Comparison of ENCODE assay signal across 7 mouse cellular contexts in the genomic region with DNA sequence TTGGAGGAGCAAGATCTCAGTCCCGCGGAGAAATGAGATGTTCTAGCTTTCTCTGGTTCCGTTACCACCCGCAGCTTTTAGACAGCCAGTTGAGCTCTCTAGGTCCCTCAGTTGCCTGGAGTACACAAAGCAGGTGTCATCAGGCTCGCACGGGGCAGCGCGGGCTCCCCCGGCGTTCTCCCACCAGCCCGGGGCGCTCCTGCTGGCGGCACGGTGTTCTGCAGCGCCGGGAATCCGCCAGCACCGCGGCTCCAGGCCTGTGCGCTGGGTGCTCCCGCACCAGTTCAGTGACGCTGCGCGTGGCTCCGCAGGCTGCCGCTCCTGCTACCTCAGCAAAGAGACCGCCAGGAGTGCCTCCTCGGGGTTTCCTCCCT. TPM values are rescaled to one million over a fixed set of nuclear protein-coding genes. Genes with fewer than 3 reads are reported as not detected.
A peak's percentile ranks its signal among the peaks of the same experiment; 100 is the strongest.
DNase-seq lines count a peak whose midpoint lies in the region; ATAC-seq and TF ChIP-seq lines count a peak whose summit lies in the region.

TSS of gene Lrrc7 (minus strand) at position 235 of the 374 bp plus-strand sequence.

- peak; percentile 78 for ATAC-seq in Patski
- peak; percentile 93 for ATAC-seq in embryonic facial prominence, embryonic 11.5 days (replicated peaks; ENCODE audit: insufficient number of reproducible peaks, low FRiP score, low TSS enrichment, low read depth)
- ATAC-seq in hindbrain, embryonic 11.5 days (ENCODE audit: low FRiP score): peak; percentile 87
- peak; percentile 89 for ATAC-seq in neural tube, embryonic 13.5 days (ENCODE audit: low read depth)
- no peak for ATAC-seq in megakaryocyte, adult 5-6 weeks (ENCODE audit: poor library complexity, severe bottlenecking)

- POLR2A ChIA-PET in Patski (lab: Charles Lee): no interaction called here

- no peaks in the 10 kb centered on the region for H3K36me3 ChIP-seq in ES-Bruce4 (ENCODE audit: control insufficient read depth, insufficient read depth, low read length, poor library complexity, severe bottlenecking)
- no peaks in the 10 kb centered on the region for H3K36me3 ChIP-seq in embryonic facial prominence, embryonic 11.5 days (replicated peaks; ENCODE audit: control insufficient read depth, insufficient read depth, low read depth, low read length)
- no peaks in the 10 kb centered on the region for H3K36me3 ChIP-seq in hindbrain, embryonic 11.5 days (ENCODE audit: control insufficient read depth, insufficient read depth, low read length)
- H3K36me3 ChIP-seq in neural tube, embryonic 13.5 days: no peaks in the 10 kb centered on the region

- no peak for DNase-seq in Patski (ENCODE audit: low read depth, low spot score)
- peak; percentile 72 for DNase-seq in embryonic facial prominence, embryonic 11.5 days (ENCODE audit: low spot score)
- DNase-seq in hindbrain, embryonic 11.5 days (ENCODE audit: low spot score): peak; percentile 81
- DNase-seq in left cerebral cortex, postnatal 36 days (ENCODE audit: low spot score in 2 of 2): peak; percentile 83 to 88

- in situ Hi-C loops in Patski (cut with MboI; ENCODE audit: low pct_unique_long_range_greater_than_20kb): no loop called here

- no peak for TF ChIP-seq POLR2A in ES-Bruce4 (IDR thresholded peaks at IDR 0.05; ENCODE audit: insufficient read depth, low read length)

- H3K27me3 ChIP-seq in ES-Bruce4 (ENCODE audit: control insufficient read depth, insufficient read depth, low read length, poor library complexity, severe bottlenecking) (peaks cover 18% of the 10 kb centered on the region), Patski (no peaks in the 10 kb centered on the region)
- H3K27me3 ChIP-seq in embryonic facial prominence, embryonic 11.5 days (ENCODE audit: control insufficient read depth, insufficient read depth, low read length): peaks cover 24% of the 10 kb centered on the region
- H3K27me3 ChIP-seq in hindbrain, embryonic 11.5 days (ENCODE audit: control insufficient read depth, insufficient read depth, low read length): peaks cover 17% of the 10 kb centered on the region; the same call in 1 of the 2 replicates
- peaks cover 8% of the 10 kb centered on the region; the same call in 1 of the 2 replicates for H3K27me3 ChIP-seq in neural tube, embryonic 13.5 days

- WGBS in embryonic facial prominence, embryonic 11.5 days: 0% methylated on average over 28 of the region's 28 CpGs
- WGBS in hindbrain, embryonic 11.5 days: under 1% methylated on average over 28 of the region's 28 CpGs
- under 1% methylated on average over 28 of the region's 28 CpGs for WGBS in neural tube, embryonic 13.5 days

- intact Hi-C loops in left cerebral cortex, postnatal 36 days (cut with DNase I): loop anchor here (1.0 to 10.0 kb wide), 7 partner anchors 260 to 703 kb away; no protein-coding TSS in a partner anchor

- H3K9ac ChIP-seq in ES-Bruce4 (ENCODE audit: low read depth, poor library complexity, severe bottlenecking): peak within 1 kb of the TSS; percentile 72
- peak within 1 kb of the TSS; percentile 63 for H3K9ac ChIP-seq in embryonic facial prominence, embryonic 11.5 days (replicated peaks; ENCODE audit: low read length)
- H3K9ac ChIP-seq in hindbrain, embryonic 11.5 days (ENCODE audit: low read depth, low read length): peak within 1 kb of the TSS; percentile 79
- H3K9ac ChIP-seq in neural tube, embryonic 13.5 days: peak within 1 kb of the TSS; percentile 92

- H3K27ac ChIP-seq in ES-Bruce4 (ENCODE audit: insufficient read depth, low read length): no peak within 1 kb of the TSS
- no peak within 1 kb of the TSS for H3K27ac ChIP-seq in embryonic facial prominence, embryonic 11.5 days (replicated peaks; ENCODE audit: low read depth, low read length)
- H3K27ac ChIP-seq in hindbrain, embryonic 11.5 days (ENCODE audit: low read depth, low read length): 0 out of 2 replicates have a peak within 1 kb of the TSS, but pooled peaks have one; percentile 30
- peak within 1 kb of the TSS; percentile 94 for H3K27ac ChIP-seq in neural tube, embryonic 13.5 days (replicated peaks)

- no peaks in the 10 kb centered on the region for H3K9me3 ChIP-seq in ES-Bruce4 (replicated peaks; ENCODE audit: control insufficient read depth, insufficient read depth, low read length, poor library complexity, severe bottlenecking)
- no peaks in the 10 kb centered on the region for H3K9me3 ChIP-seq in embryonic facial prominence, embryonic 11.5 days (replicated peaks; ENCODE audit: control insufficient read depth, low read length)
- H3K9me3 ChIP-seq in hindbrain, embryonic 11.5 days (ENCODE audit: control insufficient read depth, low read length): no peaks in the 10 kb centered on the region
- no peaks in the 10 kb centered on the region for H3K9me3 ChIP-seq in neural tube, embryonic 13.5 days

- H3K4me1 ChIP-seq in ES-Bruce4 (ENCODE audit: control insufficient read depth, insufficient read depth, low read length): no peaks in the 10 kb centered on the region
- H3K4me1 ChIP-seq in embryonic facial prominence, embryonic 11.5 days (ENCODE audit: control insufficient read depth, insufficient read depth, low read length): no peaks in the 10 kb centered on the region
- no peaks in the 10 kb centered on the region; the same call in 1 of the 2 replicates for H3K4me1 ChIP-seq in hindbrain, embryonic 11.5 days (replicated peaks; ENCODE audit: control insufficient read depth, insufficient read depth, low read length)
- peaks cover 12% of the 10 kb centered on the region for H3K4me1 ChIP-seq in neural tube, embryonic 13.5 days (replicated peaks)

- H3K4me3 ChIP-seq in ES-Bruce4 (ENCODE audit: low read depth, low read length): peak within 1 kb of the TSS; percentile 60
- peak within 1 kb of the TSS; percentile 59 for H3K4me3 ChIP-seq in embryonic facial prominence, embryonic 11.5 days (ENCODE audit: low read depth, low read length)
- H3K4me3 ChIP-seq in hindbrain, embryonic 11.5 days (ENCODE audit: low read depth, low read length): peak within 1 kb of the TSS; percentile 71
- H3K4me3 ChIP-seq in neural tube, embryonic 13.5 days: peak within 1 kb of the TSS; percentile 75

- CTCF ChIA-PET in Patski (lab: Charles Lee): no interaction called here

- TF ChIP-seq CTCF in ES-Bruce4 (IDR thresholded peaks at IDR 0.05; ENCODE audit: low read depth, low read length) (no peak), Patski (IDR thresholded peaks at IDR 0.05) (peak; percentile 68)

- no peak for TF ChIP-seq EP300 in ES-Bruce4 (IDR thresholded peaks at IDR 0.05; ENCODE audit: insufficient read depth, low read depth, low read length)

- peak within 1 kb of the TSS; percentile 98 for H3K4me2 ChIP-seq in embryonic facial prominence, embryonic 11.5 days (ENCODE audit: low read depth, low read length)
- H3K4me2 ChIP-seq in hindbrain, embryonic 11.5 days (replicated peaks; ENCODE audit: low read depth, low read length): peak within 1 kb of the TSS; percentile 99
- peak within 1 kb of the TSS; percentile 73 for H3K4me2 ChIP-seq in neural tube, embryonic 13.5 days

RNA-seq across cellular contexts. Expression of gene Lrrc7, which starts in this region (rescaled TPM):
- polyA plus RNA-seq in ES-Bruce4 (2011; ENCODE audit: insufficient read depth, insufficient read length, low read depth, missing spikeins) (not detected in 2 replicates), Patski (2021) (0.03 TPM)
- 0.58 and 0.77 TPM in 2 replicates for polyA plus RNA-seq in embryonic facial prominence, embryonic 11.5 days (2014; fragmentation: Nextera tagmentation; extraction: Ambion mirVana)
- 1.4 and 1.5 TPM in 2 replicates for polyA plus RNA-seq in hindbrain, embryonic 11.5 days (2014; fragmentation: Nextera tagmentation; extraction: Ambion mirVana)
- total RNA-seq in left cerebral cortex, postnatal 36 days (2021): 100 to 1,000 TPM; 106 to 140 TPM
- polyA plus RNA-seq in neural tube, embryonic 13.5 days (2015; fragmentation: Nextera tagmentation; extraction: Ambion mirVana): 7.8 and 9.9 TPM in 2 replicates
- not detected in 2 replicates for total RNA-seq in megakaryocyte, adult 5-6 weeks (2015)
- total RNA-seq in megakaryocyte, adult 5-6 weeks (2017): not detected in 2 replicates

Comparison
In these comparisons a context has a peak if more than half of its experiments do, and no peak if none do; other contexts are left out.
1. RNA of gene Lrrc7 (total RNA-seq): 106 to 140 TPM in left cerebral cortex, postnatal 36 days; not detected in megakaryocyte, adult 5-6 weeks; every median in the first group is over 100 times any median in the second.
2. Peak in ATAC-seq in Patski; RNA of the gene not detected or under 1 TPM.
3. Peak in DNase-seq, ATAC-seq, H3K4me3 ChIP-seq, H3K9ac ChIP-seq and H3K4me2 ChIP-seq in embryonic facial prominence, embryonic 11.5 days; RNA of the gene not detected or under 1 TPM.
4. H3K27ac ChIP-seq: peak in hindbrain, embryonic 11.5 days (single experiment) and neural tube, embryonic 13.5 days (single experiment); none in ES-Bruce4 (single experiment) and embryonic facial prominence, embryonic 11.5 days (single experiment).
5. Peak in every context shown above with its lines, with median percentiles within 50 percentile points of each other: H3K4me3 ChIP-seq, H3K9ac ChIP-seq and H3K4me2 ChIP-seq.